Comparison of ENCODE assay signal across 21 mouse cellular contexts in genomic region chr13:112227766-112228165, GRCm38 (mm10).
A peak's percentile ranks its signal among the peaks of the same experiment; 100 is the strongest.
DNase-seq lines count a peak whose midpoint lies in the region; ATAC-seq and TF ChIP-seq lines count a peak whose summit lies in the region.
"Had no signal": no experiment of that assay in that cellular context is flagged by ENCODE, and none has a peak within 500 bp of the region (broad histone marks: within the 10 kb centered on the region; RNA-seq: fewer than 3 reads in every experiment).

No protein-coding gene starts in this region.

- H3K79me2 ChIP-seq in myocyte (ENCODE audit: control insufficient read depth, insufficient read depth), result no peaks in the 10 kb centered on the region

- no peaks in the 10 kb centered on the region for H3K36me3 ChIP-seq in kidney, postnatal 0 days (ENCODE audit: insufficient read depth, low read length)
- H3K36me3 ChIP-seq in kidney, embryonic 15.5 days, result no peaks in the 10 kb centered on the region
- no peaks in the 10 kb centered on the region for H3K36me3 ChIP-seq in myocyte (ENCODE audit: control insufficient read depth, insufficient read depth)
- H3K36me3 ChIP-seq in hindbrain, postnatal 0 days (ENCODE audit: insufficient read depth, low read length), result no peaks in the 10 kb centered on the region
- H3K36me3 ChIP-seq: G1E; hindbrain, embryonic 15.5 days; midbrain, embryonic 12.5 days had no signal

- H3K4me1 ChIP-seq in kidney, postnatal 0 days (replicated peaks; ENCODE audit: insufficient read depth, low read length), result no peaks in the 10 kb centered on the region
- H3K4me1 ChIP-seq in kidney, embryonic 15.5 days, result 0 out of 2 replicates have a peak, but pooled peaks cover 4% of the 10 kb centered on the region
- H3K4me1 ChIP-seq in hindbrain, postnatal 0 days (ENCODE audit: insufficient read depth, low read length), result no peaks in the 10 kb centered on the region
- H3K4me1 ChIP-seq: hindbrain, embryonic 15.5 days; midbrain, embryonic 12.5 days had no signal

- no peak overlapping the region for H3K4me3 ChIP-seq in kidney, postnatal 0 days (replicated peaks; ENCODE audit: low read depth, low read length)
- H3K4me3 ChIP-seq in kidney, embryonic 15.5 days (replicated peaks), result no peak overlapping the region
- H3K4me3 ChIP-seq in myocyte, result no peak overlapping the region
- no peak overlapping the region for H3K4me3 ChIP-seq in hindbrain, postnatal 0 days (ENCODE audit: low read length)
- H3K4me3 ChIP-seq: gastrocnemius, adult 2 months; hindbrain, embryonic 15.5 days; layer of hippocampus, adult 2 months; midbrain, embryonic 12.5 days had no signal

- TF ChIP-seq POLR2A in myocyte (IDR thresholded peaks at IDR 0.05; ENCODE audit: insufficient read length, low read depth), result no peak

- no peak overlapping the region for H3K4me2 ChIP-seq in kidney, postnatal 0 days (ENCODE audit: low read length)
- no peak overlapping the region for H3K4me2 ChIP-seq in kidney, embryonic 15.5 days
- H3K4me2 ChIP-seq in myocyte (ENCODE audit: low read depth), result peak overlapping the region; percentile 18
- H3K4me2 ChIP-seq in hindbrain, postnatal 0 days (ENCODE audit: low read depth, low read length), result no peak overlapping the region
- H3K4me2 ChIP-seq: hindbrain, embryonic 15.5 days; midbrain, embryonic 12.5 days had no signal

- no peak overlapping the region for H3K27ac ChIP-seq in kidney, postnatal 0 days
- no peak overlapping the region for H3K27ac ChIP-seq in kidney, embryonic 15.5 days
- H3K27ac ChIP-seq in hindbrain, postnatal 0 days, result no peak overlapping the region
- H3K27ac ChIP-seq: gastrocnemius, adult 2 months; hindbrain, embryonic 15.5 days; layer of hippocampus, adult 2 months; midbrain, embryonic 12.5 days had no signal

- TF ChIP-seq CTCF in kidney, postnatal 0 days (IDR thresholded peaks at IDR 0.05; ENCODE audit: low read depth), result no peak
- no peak for TF ChIP-seq CTCF in hindbrain, postnatal 0 days (IDR thresholded peaks at IDR 0.05; ENCODE audit: low read depth)

- peak; percentile 43 to 80 for DNase-seq in adrenal gland, adult (ENCODE audit: inconsistent age in 2 of 2, low spot score in 1 of 2)
- DNase-seq in adrenal gland, postnatal 4 days (ENCODE audit: low spot score in 2 of 2), result no peak
- DNase-seq in kidney, postnatal 0 days (ENCODE audit: low spot score), result peak; percentile 61
- DNase-seq in MN1 (ENCODE audit: low spot score), result peak; percentile 66
- DNase-seq in hindbrain, postnatal 0 days (ENCODE audit: low spot score), result no peak
- no peak for DNase-seq in testis, postnatal 10 days (ENCODE audit: low spot score)
- DNase-seq: cerebellum, adult 9-11 months; forebrain, postnatal 0 days; gastrocnemius, adult 2 months; heart, adult 11 months; heart, postnatal 36 days; kidney, adult 8-10 months; left cerebral cortex, postnatal 4 days; retina, postnatal 1 day had no signal

- no peak overlapping the region for H3ac ChIP-seq in myocyte (ENCODE audit: control insufficient read depth, insufficient read length)

- no peaks in the 10 kb centered on the region for H3K27me3 ChIP-seq in kidney, postnatal 0 days (ENCODE audit: insufficient read depth, low read length)
- no peaks in the 10 kb centered on the region for H3K27me3 ChIP-seq in kidney, embryonic 15.5 days
- no peaks in the 10 kb centered on the region for H3K27me3 ChIP-seq in myocyte (ENCODE audit: control insufficient read depth, insufficient read depth, insufficient read length)
- H3K27me3 ChIP-seq in hindbrain, postnatal 0 days (ENCODE audit: insufficient read depth, low read length), result no peaks in the 10 kb centered on the region
- H3K27me3 ChIP-seq: hindbrain, embryonic 15.5 days had no signal

- no peaks in the 10 kb centered on the region for H3K9me3 ChIP-seq in kidney, postnatal 0 days (replicated peaks; ENCODE audit: low read length)
- H3K9me3 ChIP-seq in kidney, embryonic 15.5 days (replicated peaks), result 0 out of 2 replicates have a peak, but pooled peaks cover 4% of the 10 kb centered on the region
- no peaks in the 10 kb centered on the region for H3K9me3 ChIP-seq in hindbrain, postnatal 0 days (ENCODE audit: low read length)
- H3K9me3 ChIP-seq: G1E; hindbrain, embryonic 15.5 days; midbrain, embryonic 12.5 days had no signal

- WGBS in kidney, postnatal 0 days, result 38% methylated on average over 13 of the region's 13 CpGs
- 32% methylated on average over 13 of the region's 13 CpGs for WGBS in kidney, embryonic 15.5 days
- 73% methylated on average over 13 of the region's 13 CpGs for WGBS in hindbrain, postnatal 0 days

- H3K9ac ChIP-seq in kidney, postnatal 0 days (ENCODE audit: low read depth, low read length), result no peak overlapping the region
- H3K9ac ChIP-seq in kidney, embryonic 15.5 days, result no peak overlapping the region
- H3K9ac ChIP-seq in hindbrain, postnatal 0 days (replicated peaks; ENCODE audit: low read length), result no peak overlapping the region
- H3K9ac ChIP-seq: forebrain, postnatal 0 days; hindbrain, embryonic 15.5 days; midbrain, embryonic 12.5 days had no signal

- no peak for ATAC-seq in kidney, postnatal 0 days (replicated peaks; ENCODE audit: low FRiP score, low read depth)
- ATAC-seq in kidney, embryonic 15.5 days (replicated peaks; ENCODE audit: low FRiP score), result no peak
- ATAC-seq in hindbrain, postnatal 0 days, result no peak
- ATAC-seq: CD4-positive, CD25-positive, alpha-beta regulatory T cell, adult 4 months; forebrain, postnatal 0 days had no signal

TF ChIP-seq in myocyte, 11 proteins besides CTCF, POLR2A, EP300 and RAD21:
- no peak for TF ChIP-seq MYOD1 (IDR thresholded peaks at IDR 0.05; ENCODE audit: control insufficient read depth in 1 of 3, insufficient read length in 2 of 3, low read depth in 2 of 3)
- no peak for TF ChIP-seq SRF (IDR thresholded peaks at IDR 0.05; ENCODE audit: control insufficient read depth, insufficient read length, low read depth)
- TF ChIP-seq MYOG (IDR thresholded peaks at IDR 0.05; ENCODE audit: control insufficient read depth in 1 of 3, insufficient read depth in 1 of 3, insufficient read length in 2 of 3, low read depth in 2 of 3), result no peak
- TF ChIP-seq CEBPB (IDR thresholded peaks at IDR 0.05; ENCODE audit: insufficient read depth, poor library complexity, severe bottlenecking), result no peak
- TF ChIP-seq MAX (IDR thresholded peaks at IDR 0.05; ENCODE audit: low read depth), result no peak
- TF ChIP-seq REST (IDR thresholded peaks at IDR 0.05; ENCODE audit: insufficient read depth, insufficient read length), result no peak
- no peak for TF ChIP-seq E2F4 (IDR thresholded peaks at IDR 0.05; ENCODE audit: insufficient read depth)
- TF ChIP-seq POLR2AphosphoS2 (IDR thresholded peaks at IDR 0.05; ENCODE audit: insufficient read length, low read depth), result no peak
- TF ChIP-seq USF1 (IDR thresholded peaks at IDR 0.05; ENCODE audit: low read depth), result no peak
TF ChIP-seq in myocyte: peak in this region for 0.

Comparison
In these comparisons a context has a peak if more than half of its experiments do, and no peak if none do; other contexts are left out.
1. DNase-seq: peak in adrenal gland, adult (2 of 2), kidney, postnatal 0 days (single experiment) and MN1 (single experiment); none in adrenal gland, postnatal 4 days (0 of 2), hindbrain, postnatal 0 days (single experiment) and testis, postnatal 10 days (single experiment).